Mouse (Mus musculus): ENCODE measurements at regions not wholly inside any gene's neighbourhood (a gene's known extent, or its start where the extent isn't known, plus 50 kb on each side); places are given as distances from the start of the nearest gene placed in this dataset.

DNA sequence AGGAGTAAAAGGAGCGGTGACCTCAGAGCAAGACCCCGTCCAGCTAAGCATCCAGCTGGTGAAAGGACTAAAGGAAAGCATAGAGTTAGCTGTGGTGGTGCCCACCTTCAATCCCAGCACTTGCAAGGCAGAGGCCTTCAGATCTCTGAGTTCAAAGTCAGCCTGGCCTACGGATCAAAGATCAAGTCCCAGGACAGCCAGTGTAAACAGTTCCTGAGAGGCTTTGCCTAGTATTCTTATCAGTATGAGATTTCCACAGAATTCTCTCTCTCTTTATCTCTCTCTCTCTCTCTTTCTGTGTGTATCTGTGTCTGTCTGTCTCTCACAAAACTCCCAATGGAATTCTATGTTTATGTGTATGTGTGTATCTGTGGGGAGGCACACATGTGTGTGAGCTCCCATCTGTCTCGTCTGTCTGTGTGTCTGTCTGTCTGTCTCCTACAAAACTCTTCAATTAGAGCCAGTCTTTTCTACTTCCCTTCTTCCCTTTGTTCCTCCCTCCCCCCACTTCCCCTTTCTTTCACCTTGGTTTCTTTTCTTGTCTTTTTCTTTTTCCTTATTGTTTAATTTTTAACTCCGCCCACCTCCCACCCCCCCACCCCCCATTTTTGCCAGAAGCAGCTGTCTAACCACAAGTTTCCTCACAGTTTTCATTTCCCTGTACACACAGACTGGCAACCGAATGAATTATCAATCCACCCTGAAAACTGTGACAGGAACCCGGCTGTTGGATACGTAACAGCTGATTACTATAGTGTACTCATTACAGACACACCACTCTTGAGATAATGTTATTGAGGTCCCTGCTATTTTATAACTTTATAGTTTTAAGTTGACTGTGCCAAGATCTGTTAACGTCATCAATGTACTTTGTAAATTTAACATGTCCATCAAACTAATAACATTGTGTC is 67.3 kb upstream of the Fam3c start:
- H3K4me3 ChIP-seq = no peak overlapping the region
- 77% methylated on average over 9 of the region's 9 CpGs for WGBS
- no peaks in the 10 kb centered on the region for H3K4me1 ChIP-seq (replicated peaks)
- H3K27me3 ChIP-seq = no peaks in the 10 kb centered on the region
- H3K4me2 ChIP-seq = no peak overlapping the region
- H3K9me3 ChIP-seq = no peaks in the 10 kb centered on the region
- H3K36me3 ChIP-seq = no peaks in the 10 kb centered on the region
- ATAC-seq (ENCODE audit: low FRiP score, low read depth) = no peak
- no peak overlapping the region for H3K27ac ChIP-seq (replicated peaks)
- H3K9ac ChIP-seq = no peak overlapping the region

DNA sequence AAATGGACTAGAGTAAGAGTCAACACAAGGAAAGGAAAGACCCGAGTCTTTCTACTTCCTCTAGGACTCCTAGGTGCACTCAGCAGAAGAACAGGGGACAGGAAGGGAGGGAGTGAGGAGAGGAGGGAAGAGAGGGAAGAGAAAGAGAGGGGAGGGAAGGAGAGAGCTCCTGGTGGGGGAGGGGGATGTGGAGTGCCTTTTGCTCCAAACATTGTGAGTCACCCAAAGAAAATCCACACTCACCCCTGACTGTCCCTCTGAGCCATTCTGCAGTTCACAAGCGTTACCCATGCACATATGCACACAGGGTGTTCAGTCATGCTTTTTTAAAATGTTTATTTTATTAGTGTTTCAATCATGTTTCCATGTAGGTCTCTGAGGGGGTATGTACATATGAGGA is 65.5 kb upstream of the Fam3c start:
- H3K27ac ChIP-seq (replicated peaks) = no peak overlapping the region
- H3K4me3 ChIP-seq = no peak overlapping the region
- H3K9me3 ChIP-seq = no peaks in the 10 kb centered on the region
- no peak for ATAC-seq (ENCODE audit: low FRiP score, low read depth)
- H3K4me1 ChIP-seq (replicated peaks) = no peaks in the 10 kb centered on the region
- 84% methylated on average over 2 of the region's 2 CpGs for WGBS
- no peak overlapping the region for H3K4me2 ChIP-seq
- no peaks in the 10 kb centered on the region for H3K27me3 ChIP-seq
- no peaks in the 10 kb centered on the region for H3K36me3 ChIP-seq
- H3K9ac ChIP-seq = no peak overlapping the region

DNA sequence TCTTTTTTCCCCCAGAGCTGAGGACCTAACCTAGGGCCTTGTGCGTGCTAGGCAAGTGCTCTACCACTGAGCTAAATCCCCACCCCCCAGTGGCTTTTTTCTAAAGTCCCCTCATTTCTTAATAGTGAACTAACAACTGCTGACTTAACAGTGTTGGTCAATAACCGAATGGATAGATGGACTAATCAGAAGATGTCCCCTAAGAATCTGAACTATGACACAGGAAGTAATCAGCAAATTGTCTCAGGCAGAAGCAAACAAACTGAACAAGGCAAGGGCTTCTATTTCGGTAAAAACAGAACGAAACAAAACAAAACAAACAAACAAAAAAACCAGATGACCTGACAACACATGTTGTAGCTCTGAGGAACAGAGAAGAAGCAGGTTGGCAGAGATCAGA is 62.2 kb upstream of the Fam3c start:
- H3K9me3 ChIP-seq = no peaks in the 10 kb centered on the region
- H3K4me1 ChIP-seq (replicated peaks) = no peaks in the 10 kb centered on the region
- H3K36me3 ChIP-seq = no peaks in the 10 kb centered on the region
- no peak overlapping the region for H3K4me3 ChIP-seq
- no peak overlapping the region for H3K9ac ChIP-seq
- no peaks in the 10 kb centered on the region for H3K27me3 ChIP-seq
- no peak overlapping the region for H3K4me2 ChIP-seq
- 84% methylated on average over 4 of the region's 4 CpGs for WGBS
- no peak overlapping the region for H3K27ac ChIP-seq (replicated peaks)
- ATAC-seq (ENCODE audit: low FRiP score, low read depth) = no peak

DNA sequence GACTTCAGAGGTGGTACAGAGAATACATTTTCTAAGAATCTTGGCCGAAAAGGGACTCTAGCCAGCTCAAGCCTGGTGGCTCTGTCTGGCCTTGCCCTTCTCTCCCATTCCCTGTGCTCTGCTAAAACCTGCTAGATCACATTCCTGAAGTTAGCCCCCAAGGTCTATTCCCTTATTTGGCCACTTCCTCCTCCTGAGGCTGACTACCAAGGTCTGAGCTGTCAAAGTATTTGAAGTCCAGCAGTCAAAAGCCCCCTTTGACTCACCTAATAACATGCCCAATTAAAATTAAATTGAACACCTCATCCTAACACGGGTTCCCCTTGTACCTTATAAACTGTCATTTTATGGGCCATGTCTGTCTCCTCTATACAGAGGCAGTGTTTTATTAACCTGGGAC is 61.1 kb upstream of the Fam3c start:
- H3K4me3 ChIP-seq = no peak overlapping the region
- H3K36me3 ChIP-seq = no peaks in the 10 kb centered on the region
- H3K4me2 ChIP-seq = no peak overlapping the region
- H3K9ac ChIP-seq = no peak overlapping the region
- H3K4me1 ChIP-seq (replicated peaks) = no peaks in the 10 kb centered on the region
- H3K27ac ChIP-seq (replicated peaks) = no peak overlapping the region
- H3K27me3 ChIP-seq = no peaks in the 10 kb centered on the region
- H3K9me3 ChIP-seq = no peaks in the 10 kb centered on the region
- ATAC-seq (ENCODE audit: low FRiP score, low read depth) = no peak
- WGBS = 33% methylated on average over 2 of the region's 2 CpGs

DNA sequence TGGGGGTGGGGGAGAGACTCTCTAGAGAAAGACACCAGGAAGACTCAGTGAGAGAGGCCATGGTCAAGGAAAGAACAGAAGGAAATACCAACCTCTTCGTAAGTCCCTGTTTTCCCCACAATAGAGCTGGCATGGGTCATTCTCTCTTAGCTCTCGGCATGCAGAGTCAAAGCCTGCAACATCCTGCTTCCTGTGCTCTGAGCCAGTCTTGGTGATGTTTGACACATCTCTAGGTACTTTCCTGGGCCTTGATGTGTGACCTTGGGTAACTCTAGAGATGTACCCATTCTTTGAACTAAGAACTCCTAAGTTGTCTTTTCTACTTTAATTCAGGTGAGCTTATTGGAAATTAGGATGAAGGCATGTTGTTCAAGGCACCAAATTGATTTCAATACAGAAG is 55.8 kb upstream of the Fam3c start:
- Histone ChIP-seq H3K36me3 (no peaks in the 10 kb centered on the region), H3K9me3 (no peaks in the 10 kb centered on the region), H3K4me2 (no peak overlapping the region), H3K27me3 (no peaks in the 10 kb centered on the region), H3K9ac (no peak overlapping the region), H3K4me3 (no peak overlapping the region), H3K4me1 (replicated peaks) (no peaks in the 10 kb centered on the region), H3K27ac (replicated peaks) (no peak overlapping the region)
- no peak for ATAC-seq (ENCODE audit: low FRiP score, low read depth)
- 91% methylated on average over 2 of the region's 2 CpGs for WGBS

DNA sequence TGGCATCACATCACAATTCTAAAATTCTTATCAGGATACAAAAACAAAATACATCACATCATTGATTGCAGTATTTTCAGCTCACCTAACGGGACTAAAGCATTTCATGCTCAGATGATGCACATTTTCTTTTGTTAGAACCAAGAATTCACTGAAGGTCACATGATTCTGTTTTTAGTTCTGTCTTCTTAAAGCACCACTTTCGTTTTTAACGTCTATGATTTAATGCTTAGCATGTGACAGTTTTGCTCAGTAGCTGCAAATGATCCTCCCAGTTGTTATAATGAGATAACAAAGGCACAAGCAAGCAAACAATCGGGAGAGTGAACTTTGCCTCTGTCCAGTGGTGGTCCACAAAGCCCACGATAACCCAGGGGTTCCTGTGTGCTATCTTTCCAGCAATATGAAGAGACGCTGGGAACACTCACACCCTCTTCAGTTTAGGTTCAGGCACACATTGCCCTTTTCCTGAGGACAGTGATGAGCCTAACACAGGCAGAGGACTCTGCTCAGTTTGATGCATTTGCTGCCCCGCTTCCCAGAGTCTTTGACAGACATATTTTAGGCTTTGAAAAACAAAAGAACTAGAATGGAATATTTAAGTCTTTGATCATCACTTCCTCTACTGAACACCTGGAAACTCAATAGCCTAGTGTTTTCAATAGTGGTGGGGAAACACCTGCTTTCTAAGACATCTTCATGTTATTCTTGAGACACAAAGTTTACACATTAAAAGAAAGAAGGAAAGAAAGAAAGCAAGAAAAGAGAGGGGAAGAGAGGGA is 53.0 kb upstream of the Fam3c start:
- Histone ChIP-seq H3K9ac (no peak overlapping the region), H3K27ac (replicated peaks) (no peak overlapping the region), H3K4me1 (replicated peaks) (no peaks in the 10 kb centered on the region), H3K9me3 (no peaks in the 10 kb centered on the region), H3K36me3 (no peaks in the 10 kb centered on the region), H3K27me3 (no peaks in the 10 kb centered on the region), H3K4me3 (no peak overlapping the region), H3K4me2 (no peak overlapping the region)
- WGBS = 68% methylated on average over 7 of the region's 7 CpGs
- no peak for ATAC-seq (ENCODE audit: low FRiP score, low read depth)

All from hindbrain, embryonic 15.5 days (tissue).